Mouse (Mus musculus) testis, adult 2 months (tissue): Measurements from ENCODE around the gene Tppp2. TPM values are rescaled to one million over a fixed set of nuclear protein-coding genes. Genes with fewer than 3 reads are reported as not detected.
"Not testable (repeated sequence)": the region's sequence is repeated elsewhere in the genome, so short reads cannot be mapped to it uniquely, and the experiment has no call there.

Experiments
- H3K27ac ChIP-seq: fragments of 200-500 bp; 2 replicates; pipeline ENCODE4 v1.5.1; 2012; ENCODE audit warnings: low read depth, low read length; ENCODE audit not compliant: control insufficient read depth, insufficient read depth
- H3K27me3 ChIP-seq: fragments of 200-500 bp; 2 replicates; pipeline ENCODE4 v1.6.1; 2012; ENCODE audit warnings: mild to moderate bottlenecking, low read length, moderate library complexity; ENCODE audit not compliant: control insufficient read depth, insufficient read depth
- H3K36me3 ChIP-seq: fragments of 200-500 bp; 2 replicates; pipeline ENCODE4 v1.6.1; 2012; ENCODE audit warnings: mild to moderate bottlenecking, low read length; ENCODE audit not compliant: control insufficient read depth, insufficient read depth
- H3K4me1 ChIP-seq: fragments of 200-500 bp; 2 replicates; pipeline ENCODE4 v1.6.1; 2012; ENCODE audit warnings: low read length; ENCODE audit not compliant: control insufficient read depth, insufficient read depth
- H3K4me3 ChIP-seq: fragments of 200-500 bp; 2 replicates; pipeline ENCODE4 v1.5.1; 2012; ENCODE audit warnings: low read depth, mild to moderate bottlenecking, low read length, moderate library complexity, mixed read lengths; ENCODE audit not compliant: control insufficient read depth
- CTCF ChIP-seq: fragments of 200-500 bp; IDR thresholded peaks from 2 replicates; pipeline ENCODE4 v1.5.1; 2012; ENCODE audit warnings: low read depth, mild to moderate bottlenecking, inconsistent platforms, low read length, moderate library complexity; ENCODE audit not compliant: control insufficient read depth, insufficient read depth, insufficient replicate concordance
- POLR2A ChIP-seq: fragments of 200-500 bp; IDR thresholded peaks from 2 replicates; pipeline ENCODE4 v1.6.1; 2012; ENCODE audit warnings: low read depth, mild to moderate bottlenecking, inconsistent platforms, low read length, moderate library complexity; ENCODE audit not compliant: control insufficient read depth
- polyA plus RNA-seq: library from polyadenylated mRNA; depleted of rRNA; stranded (reverse); fragments of >200 nt; gene quantifications from 2 replicates; pipeline ENCODE4 v1.2.3, GENCODE M21; 2012

Tppp2 gene
- polyA plus RNA-seq, 1 experiment = 181 TPM

DNA sequence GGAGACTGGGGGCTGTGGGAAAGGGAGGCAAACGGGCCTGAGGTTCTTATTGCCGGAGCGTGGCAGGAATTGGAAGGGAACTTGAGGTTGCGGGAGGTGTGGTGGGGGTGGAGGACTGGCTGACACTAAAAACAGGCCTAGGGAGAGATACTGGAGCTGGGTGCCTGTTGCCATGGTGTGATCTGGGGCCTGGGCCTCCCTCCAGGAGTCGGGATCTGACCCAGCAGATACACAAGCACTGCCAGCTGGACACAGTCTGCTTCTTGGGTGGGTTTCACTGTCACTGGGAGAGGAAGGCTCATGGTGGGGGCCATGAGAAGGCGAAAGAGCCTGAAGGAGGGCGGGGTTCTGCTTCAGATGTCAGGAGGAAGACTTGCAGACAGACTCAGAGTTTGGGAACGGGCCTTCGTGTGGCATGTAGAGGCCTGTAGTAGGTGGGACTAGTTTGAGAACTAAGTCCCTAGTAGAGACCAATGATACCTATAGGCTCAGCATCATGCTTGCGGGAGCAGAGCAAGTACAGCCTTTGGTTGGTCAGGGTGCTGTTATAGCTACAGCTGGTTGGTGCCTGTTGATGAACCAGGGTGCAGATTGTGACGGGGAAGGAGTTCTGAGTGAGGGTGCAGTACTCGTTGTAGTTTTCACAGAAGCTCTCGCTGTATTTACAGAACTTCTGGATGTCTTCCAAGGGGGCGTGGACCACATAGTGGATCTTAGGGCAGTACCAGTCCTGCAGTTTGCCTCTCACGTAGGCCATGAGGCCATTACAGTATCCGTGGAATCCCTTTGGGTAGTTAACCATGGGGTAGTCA is 3.7 kb downstream of the Tppp2 start:
- Histone ChIP-seq H3K36me3 (no peaks in the 10 kb centered on the region), H3K27ac (peak overlapping the region; percentile 42; the same call in 1 of the 2 replicates), H3K4me1 (peaks cover 5% of the 10 kb centered on the region), H3K4me3 (no peak overlapping the region), H3K27me3 (no peaks in the 10 kb centered on the region)
- TF ChIP-seq POLR2A (no peak), CTCF (no peak)

DNA sequence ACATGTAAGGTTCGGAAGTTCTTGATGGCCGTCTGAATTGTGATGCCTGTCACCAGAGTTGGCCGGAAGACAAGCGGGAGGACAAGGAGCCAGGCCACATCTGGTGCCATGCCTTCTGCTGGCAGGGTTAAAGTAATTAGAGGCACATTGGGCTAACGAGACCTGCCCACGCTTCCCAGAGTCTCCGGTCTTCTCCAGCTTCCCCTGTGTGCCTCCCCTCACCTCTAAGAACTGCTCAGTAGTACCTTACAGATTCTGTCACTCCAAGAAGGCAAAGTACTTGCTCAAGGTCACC is 4.3 kb downstream of the Tppp2 start, which contains the start of gene Rnase13:
Rnase13 (minus strand) TSS at position 203 of the 295 bp plus-strand sequence.
- Histone ChIP-seq H3K27ac (peak within 1 kb of the TSS; percentile 42; the same call in 1 of the 2 replicates), H3K27me3 (no peaks in the 10 kb centered on the region), H3K36me3 (no peaks in the 10 kb centered on the region), H3K4me1 (peaks cover 5% of the 10 kb centered on the region), H3K4me3 (no peak within 1 kb of the TSS)
- no peak for TF ChIP-seq CTCF
- no peak for TF ChIP-seq POLR2A

DNA sequence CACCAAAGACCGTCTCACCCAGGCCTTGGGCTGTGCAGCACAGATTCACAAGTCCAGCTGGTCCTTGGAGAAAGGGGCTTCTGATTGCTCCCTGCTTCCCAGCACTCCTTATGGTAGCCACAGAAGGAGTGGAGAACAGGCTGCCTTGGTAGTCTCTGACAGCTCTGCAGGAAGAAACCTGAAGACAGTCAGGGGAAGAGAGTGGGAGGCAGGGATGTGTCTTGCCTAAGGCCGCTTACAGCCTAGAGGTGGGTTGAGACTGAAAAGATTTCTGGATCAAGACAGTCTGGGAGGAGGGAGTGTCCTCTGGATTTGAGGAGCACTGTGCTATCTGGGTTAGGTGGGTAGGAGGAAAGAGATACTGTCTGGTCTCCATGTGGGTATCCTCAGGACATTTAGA is 4.7 kb downstream of the Tppp2 start:
- TF ChIP-seq POLR2A = no peak
- no peak for TF ChIP-seq CTCF
- no peak overlapping the region for H3K4me3 ChIP-seq
- H3K27me3 ChIP-seq = no peaks in the 10 kb centered on the region
- peaks cover 5% of the 10 kb centered on the region for H3K4me1 ChIP-seq
- no peaks in the 10 kb centered on the region for H3K36me3 ChIP-seq
- no peak overlapping the region for H3K27ac ChIP-seq

DNA sequence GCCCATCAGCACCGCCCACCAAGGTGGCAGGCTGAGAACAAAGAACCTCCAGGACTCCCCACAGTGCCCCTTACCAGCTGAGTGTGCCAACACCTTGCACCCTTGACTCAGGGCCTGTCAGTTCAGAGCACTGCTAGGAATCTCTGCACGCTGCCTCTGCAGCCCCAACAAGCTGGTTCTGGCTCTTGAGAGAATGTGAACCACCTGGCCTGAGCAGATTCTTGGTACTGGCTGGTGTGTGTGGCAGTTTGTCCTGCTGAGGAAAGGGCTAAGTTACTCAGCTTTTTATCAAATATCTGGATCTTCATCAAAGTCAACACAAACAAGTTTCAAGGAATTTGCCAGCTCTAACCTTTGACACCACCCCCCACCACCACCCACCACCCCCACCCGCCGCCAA is 5.3 kb downstream of the Tppp2 start:
- H3K27ac ChIP-seq = no peak overlapping the region
- TF ChIP-seq POLR2A = no peak
- no peaks in the 10 kb centered on the region for H3K27me3 ChIP-seq

DNA sequence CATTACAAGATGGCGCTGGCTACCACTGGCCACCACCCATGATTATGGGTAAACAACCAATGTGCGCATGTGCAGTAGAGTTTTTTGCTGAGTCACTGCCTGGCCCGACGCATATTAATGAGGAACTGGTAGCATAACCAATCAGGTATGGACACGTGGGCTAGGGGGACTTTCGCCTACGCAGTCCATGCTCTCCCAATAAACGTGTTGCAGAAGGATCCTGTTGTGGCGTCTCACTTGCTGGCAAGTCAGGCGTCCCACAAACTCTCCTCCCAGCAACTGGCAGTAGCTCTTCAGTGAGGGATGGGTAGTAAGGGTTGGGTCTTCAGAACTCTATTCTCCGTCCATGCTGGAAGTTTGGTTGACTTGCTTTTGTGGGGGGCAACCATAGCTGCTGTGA is 8.7 kb downstream of the Tppp2 start:
- H3K36me3 ChIP-seq, H3K27ac ChIP-seq, H3K4me3 ChIP-seq, H3K27me3 ChIP-seq, H3K4me1 ChIP-seq: not testable (repeated sequence)

More for the DNA sequence above, 5.3 kb downstream of the Tppp2 start:
- Histone ChIP-seq H3K4me1 (peaks cover 5% of the 10 kb centered on the region), H3K36me3 (no peaks in the 10 kb centered on the region), H3K4me3 (no peak overlapping the region)

DNA sequence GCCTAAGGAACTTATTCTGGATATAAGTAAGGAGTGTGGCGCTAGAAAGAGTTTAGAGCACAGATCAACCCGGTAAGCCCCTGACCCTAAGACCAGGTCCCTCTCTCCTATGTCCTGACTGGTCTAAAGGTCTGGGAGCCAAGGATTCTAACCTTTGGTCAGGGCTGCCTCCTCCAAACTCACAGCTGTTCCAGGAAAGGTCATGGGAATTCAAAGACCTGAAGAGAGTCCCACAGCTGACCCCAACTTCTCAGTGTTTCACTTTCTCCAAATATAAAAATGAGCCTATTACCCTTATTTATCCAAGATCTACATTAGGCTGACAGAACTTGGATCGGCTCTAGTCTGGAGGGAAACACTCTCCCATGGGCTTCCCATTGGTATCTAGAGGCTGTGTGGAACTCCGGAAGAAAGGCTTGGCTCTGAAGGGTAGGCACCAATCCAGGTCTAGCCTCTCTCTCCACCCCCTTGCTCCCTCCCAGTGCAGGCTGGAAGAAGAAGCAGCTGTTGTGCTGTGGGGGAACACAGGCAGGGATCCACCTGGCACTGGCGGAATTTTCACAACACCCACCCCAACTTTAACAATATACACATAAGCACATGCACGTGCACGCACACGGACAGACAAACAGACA is 11.2 kb downstream of the Tppp2 start:
- TF ChIP-seq POLR2A (no peak), CTCF (no peak)
- Histone ChIP-seq H3K27ac (peak overlapping the region; percentile 40; the same call in 1 of the 2 replicates), H3K4me3 (no peak overlapping the region), H3K36me3 (no peaks in the 10 kb centered on the region), H3K27me3 (no peaks in the 10 kb centered on the region), H3K4me1 (peaks cover 1% of the 10 kb centered on the region; the same call in 1 of the 2 replicates)

DNA sequence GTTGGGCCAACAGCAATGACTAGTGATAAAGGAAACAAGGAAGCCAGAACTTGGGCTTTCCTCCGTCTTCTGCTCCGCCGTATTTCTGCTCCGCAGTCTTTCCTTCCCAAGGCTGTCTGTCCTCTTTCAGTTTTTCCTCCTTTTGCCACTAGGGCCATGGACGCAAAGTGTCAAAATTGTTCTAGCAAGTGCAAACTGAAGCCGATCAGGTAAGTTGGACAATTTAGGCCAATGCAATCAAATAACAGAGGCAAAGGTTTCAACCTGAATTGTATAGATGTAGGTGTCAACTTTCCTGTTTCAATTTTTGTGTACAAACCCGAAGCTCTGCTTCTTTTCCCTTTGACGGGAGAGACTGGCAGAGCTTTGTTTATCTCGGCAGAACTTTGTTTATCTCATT is 11.7 kb downstream of the Tppp2 start:
- H3K4me3 ChIP-seq = no peak overlapping the region
- H3K27ac ChIP-seq = peak overlapping the region; percentile 34
- no peaks in the 10 kb centered on the region; the same call in 1 of the 2 replicates for H3K4me1 ChIP-seq
- no peaks in the 10 kb centered on the region for H3K27me3 ChIP-seq
- no peaks in the 10 kb centered on the region for H3K36me3 ChIP-seq
- TF ChIP-seq CTCF = no peak
